Mouse (Mus musculus) urinary bladder, postnatal 4 days (tissue): ENCODE data around the gene Olfr190.
"Not testable (repeated sequence)": the region's sequence is repeated elsewhere in the genome, so short reads cannot be mapped to it uniquely, and the experiment has no call there.

ENCODE experiments used
- DNase-seq, 2 experiments: peaks; one replicate each; pipeline ENCODE4 v3.0.0; 2021 to 2022; ENCODE audit warnings: low spot score in 2 of 2

Gene Olfr190

GRCm38 (mm10) chr16:59077905-59078304, at the start of gene Olfr190:
TSS of gene Olfr190 (minus strand) at chr16:59078005.
- no peak for DNase-seq

- DNase-seq: no peak
These were observed 43.2 kb upstream of the Olfr190 start, which contains the start of gene Olfr194 for GRCm38 (mm10) chr16:59120969-59121368. TSS of gene Olfr194 (minus strand) at chr16:59121069.

- DNase-seq: no peak
These were observed 34.0 kb upstream of the Olfr190 start, which contains the start of gene Olfr193 for GRCm38 (mm10) chr16:59111781-59112180. TSS of gene Olfr193 (minus strand) at chr16:59111881.

GRCm38 (mm10) chr16:59108522-59108921, 30.7 kb upstream of the Olfr190 start:
- DNase-seq: not testable (repeated sequence)

- no peak for DNase-seq
These were observed 27.5 kb upstream of the Olfr190 start for GRCm38 (mm10) chr16:59105312-59105711.

- not testable (repeated sequence) for DNase-seq
These were observed 11.9 kb upstream of the Olfr190 start, which contains the start of gene Olfr191 for GRCm38 (mm10) chr16:59089722-59090121. TSS of gene Olfr191 (minus strand) at chr16:59089822.

GRCm38 (mm10) chr16:59081113-59081512, 3.3 kb upstream of the Olfr190 start:
- DNase-seq: not testable (repeated sequence)

GRCm38 (mm10) chr16:59073520-59073919, 4.3 kb downstream of the Olfr190 start:
- DNase-seq: no peak

GRCm38 (mm10) chr16:59071755-59072154, 6.0 kb downstream of the Olfr190 start:
- no peak for DNase-seq

- DNase-seq: not testable (repeated sequence)
These were observed 15.4 kb downstream of the Olfr190 start for GRCm38 (mm10) chr16:59062411-59062810.

- DNase-seq: not testable (repeated sequence)
These were observed 28.5 kb downstream of the Olfr190 start for GRCm38 (mm10) chr16:59049286-59049685.

- DNase-seq: no peak
These were observed 28.9 kb downstream of the Olfr190 start for GRCm38 (mm10) chr16:59048860-59049259.

GRCm38 (mm10) chr16:59047579-59047978, 30.2 kb downstream of the Olfr190 start:
- no peak for DNase-seq

- no peak for DNase-seq
These were observed 32.0 kb downstream of the Olfr190 start for GRCm38 (mm10) chr16:59045835-59046234.

- DNase-seq: no peak
These were observed 38.1 kb downstream of the Olfr190 start, which contains the start of gene Olfr187 for GRCm38 (mm10) chr16:59039710-59040109. TSS of gene Olfr187 (minus strand) at chr16:59039767.

GRCm38 (mm10) chr16:59030191-59030590, 47.6 kb downstream of the Olfr190 start, which contains the start of gene Olfr186:
TSS of gene Olfr186 (minus strand) at chr16:59030291.
- no peak for DNase-seq
